Mouse (Mus musculus): ENCODE measurements around the gene Ankrd63.

DNA sequence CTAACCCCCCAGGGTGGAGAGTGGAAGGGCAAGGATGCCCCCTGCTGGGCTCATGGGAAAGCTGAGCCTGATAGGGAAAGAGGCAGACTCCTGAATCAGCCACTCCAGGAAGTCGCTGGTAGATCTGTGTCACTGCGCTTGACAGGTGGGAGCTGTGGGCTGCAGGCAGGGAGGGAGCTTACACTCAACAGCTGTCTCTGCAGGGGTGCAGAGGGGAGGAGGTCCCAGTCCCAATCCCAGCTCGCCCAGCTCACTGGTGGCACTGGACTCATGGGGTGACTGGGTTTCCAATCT lies 26.8 kb upstream of the Ankrd63 start:
- TF ChIP-seq CTCF (IDR thresholded peaks at IDR 0.05; ENCODE audit: borderline replicate concordance, insufficient read depth, low read length) (peak; percentile 30; the same call in 1 of the 2 replicates), POLR2A (IDR thresholded peaks at IDR 0.05; ENCODE audit: low read depth, low read length) (no peak)
